Mouse (Mus musculus): ENCODE results near the gene Morn3.

DNA sequence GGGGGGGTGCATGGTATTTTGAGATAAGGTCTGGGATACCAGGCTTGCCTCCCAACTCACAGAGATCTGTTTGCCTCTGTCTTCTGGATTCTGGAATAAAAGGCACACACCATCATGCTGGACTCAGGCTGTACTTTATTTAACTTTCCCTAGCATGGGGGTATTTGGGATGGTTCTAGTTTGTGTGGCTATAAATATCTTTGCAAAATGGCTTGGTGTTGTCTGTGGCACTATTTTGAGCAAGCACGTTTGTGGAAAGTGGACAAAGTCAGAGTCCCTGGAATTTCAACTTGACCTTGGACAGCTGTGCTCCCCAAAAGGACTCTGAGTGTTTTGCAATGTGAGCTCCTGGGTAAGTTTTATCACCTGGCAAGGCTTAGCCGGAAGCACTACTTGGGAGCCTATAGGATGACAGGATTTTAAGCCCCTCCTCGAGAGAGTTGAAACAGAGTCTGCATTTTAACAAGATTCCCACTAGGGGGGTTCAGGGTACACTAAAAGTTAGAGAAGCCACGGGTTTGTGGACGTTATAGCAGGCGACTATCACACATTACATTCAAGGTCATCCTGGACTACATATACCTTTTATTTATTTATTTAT lies 20.7 kb upstream of the Morn3 start:
- TF ChIP-seq CTCF (IDR thresholded peaks at IDR 0.05) (peak; percentile 62), EP300 (IDR thresholded peaks at IDR 0.05) (0 out of 2 replicates have a peak, but pooled peaks have one; percentile 20)

Data from lung, postnatal 0 days (tissue).